Mouse (Mus musculus) midbrain, embryonic 11.5 days (tissue): ENCODE data around the gene Ralb. TPM values are rescaled to one million over a fixed set of nuclear protein-coding genes. Genes with fewer than 3 reads are reported as not detected.

ENCODE experiments used
- ATAC-seq: fragments of 200-750 bp; cut with Nextera tagmentation; 2 replicates; pipeline ENCODE4 v1.8.0; 2017; ENCODE audit warnings: moderate TSS enrichment, moderate library complexity; ENCODE audit not compliant: low FRiP score
- DNase-seq: peaks from one replicate; pipeline ENCODE4 v3.0.0; 2015; ENCODE audit warnings: low spot score; ENCODE audit errors: missing footprints
- H3K27ac ChIP-seq: fragments of 300-500 bp; sonication (generic); 2 replicates; pipeline ENCODE4 v1.5.1; 2014; ENCODE audit warnings: low read depth, low read length
- H3K27me3 ChIP-seq: fragments of 300-500 bp; sonication (generic); 2 replicates; pipeline ENCODE4 v1.6.1; 2014; ENCODE audit warnings: mild to moderate bottlenecking, low read length, moderate library complexity, mixed read lengths; ENCODE audit not compliant: control insufficient read depth, insufficient read depth
- H3K36me3 ChIP-seq: fragments of 300-500 bp; sonication (generic); 2 replicates; pipeline ENCODE4 v1.6.1; 2014; ENCODE audit warnings: mild to moderate bottlenecking, low read length, moderate library complexity, mixed read lengths; ENCODE audit not compliant: control insufficient read depth, insufficient read depth
- H3K4me1 ChIP-seq: fragments of 300-500 bp; sonication (generic); 2 replicates; pipeline ENCODE4 v1.6.1; 2014; ENCODE audit warnings: low read length; ENCODE audit not compliant: control insufficient read depth, insufficient read depth
- H3K4me2 ChIP-seq: fragments of 300-500 bp; sonication (generic); 2 replicates; pipeline ENCODE4 v1.6.1; 2014; ENCODE audit warnings: mild to moderate bottlenecking, moderate library complexity
- H3K4me3 ChIP-seq: fragments of 300-500 bp; sonication (generic); 2 replicates; pipeline ENCODE4 v1.5.1; 2014; ENCODE audit warnings: low read depth, low read length
- H3K9ac ChIP-seq: fragments of 300-500 bp; sonication (generic); 2 replicates; pipeline ENCODE4 v1.6.1; 2014; ENCODE audit warnings: low read length
- H3K9me3 ChIP-seq: fragments of 300-500 bp; sonication (generic); 2 replicates; pipeline ENCODE4 v1.6.1; 2016; ENCODE audit warnings: low read length; ENCODE audit not compliant: control insufficient read depth
- WGBS: fragments of 180-500 bp; shearing (Covaris S2); extraction: QIAGEN DNeasy Blood & Tissue Kit; methylation state at CpG from one replicate; pipeline ENCODE4 v1.1.7; 2014; 5-methylcytosine and 5-hydroxymethylcytosine counted together
- polyA plus RNA-seq: library from polyadenylated mRNA; unstranded; fragments of >200 nt; fragmentation: Nextera tagmentation; extraction: Ambion mirVana; gene quantifications from 2 replicates; pipeline ENCODE4 v1.2.1, GENCODE M21; 2014

The Ralb gene
- polyA plus RNA-seq, 1 experiment from 2014 or later: 73.7 TPM

GRCm38 (mm10) chr1:119530941-119531340 is 26.3 kb upstream of the Ralb start:
- Histone ChIP-seq H3K9ac (no peak overlapping the region), H3K4me1 (peaks cover 7% of the 10 kb centered on the region), H3K4me2 (no peak overlapping the region), H3K4me3 (no peak overlapping the region), H3K9me3 (peaks cover 5% of the 10 kb centered on the region; the same call in 1 of the 2 replicates), H3K27ac (no peak overlapping the region), H3K27me3 (no peaks in the 10 kb centered on the region), H3K36me3 (peaks cover 13% of the 10 kb centered on the region)
- ATAC-seq: no peak
- DNase-seq: no peak
- WGBS: 95% methylated on average over 13 of the region's 13 CpGs

- peak; percentile 99 for DNase-seq
- H3K9ac ChIP-seq: peak within 1 kb of the TSS; percentile 76
- peak; percentile 98 for ATAC-seq
- H3K4me2 ChIP-seq: peak within 1 kb of the TSS; percentile 80
- H3K9me3 ChIP-seq: peaks cover 5% of the 10 kb centered on the region; the same call in 1 of the 2 replicates
- peaks cover 13% of the 10 kb centered on the region; the same call in 1 of the 2 replicates for H3K36me3 ChIP-seq
- peaks cover 13% of the 10 kb centered on the region for H3K4me1 ChIP-seq
- no peak within 1 kb of the TSS; the same call in 1 of the 2 replicates for H3K27ac ChIP-seq
- WGBS: 2% methylated on average over 79 of the region's 82 CpGs
- H3K27me3 ChIP-seq: no peaks in the 10 kb centered on the region
- H3K4me3 ChIP-seq: peak within 1 kb of the TSS; percentile 61
Observed at GRCm38 (mm10) chr1:119525689-119526591, 21.3 kb upstream of the Ralb start, which contains the start of gene Tmem185b. TSS of gene Tmem185b (plus strand) at chr1:119526160.

GRCm38 (mm10) chr1:119525004-119525444 is 20.4 kb upstream of the Ralb start:
- H3K9ac ChIP-seq: peak overlapping the region; percentile 76; the same call in 1 of the 2 replicates
- no peak overlapping the region for H3K27ac ChIP-seq
- DNase-seq (peak; percentile 85), ATAC-seq (no peak)
- peaks cover 13% of the 10 kb centered on the region; the same call in 1 of the 2 replicates for H3K36me3 ChIP-seq
- peaks cover 5% of the 10 kb centered on the region; the same call in 1 of the 2 replicates for H3K9me3 ChIP-seq
- H3K4me3 ChIP-seq: peak overlapping the region; percentile 61
- WGBS: 34% methylated on average over 5 of the region's 5 CpGs
- H3K4me1 ChIP-seq: peaks cover 13% of the 10 kb centered on the region
- no peaks in the 10 kb centered on the region for H3K27me3 ChIP-seq
- peak overlapping the region; percentile 80 for H3K4me2 ChIP-seq

GRCm38 (mm10) chr1:119523826-119524225 is 19.2 kb upstream of the Ralb start:
- H3K9ac ChIP-seq: no peak overlapping the region
- DNase-seq: no peak
- H3K27ac ChIP-seq: no peak overlapping the region
- H3K9me3 ChIP-seq: peaks cover 5% of the 10 kb centered on the region; the same call in 1 of the 2 replicates
- no peak for ATAC-seq
- H3K27me3 ChIP-seq: no peaks in the 10 kb centered on the region
- H3K4me1 ChIP-seq: peaks cover 13% of the 10 kb centered on the region
- no peak overlapping the region for H3K4me2 ChIP-seq
- WGBS: 90% methylated on average over 7 of the region's 7 CpGs
- peaks cover 10% of the 10 kb centered on the region; the same call in 1 of the 2 replicates for H3K36me3 ChIP-seq
- no peak overlapping the region for H3K4me3 ChIP-seq

- H3K9ac ChIP-seq: no peak overlapping the region
- ATAC-seq: no peak
- H3K4me3 ChIP-seq: no peak overlapping the region
- no peak overlapping the region for H3K4me2 ChIP-seq
- 87% methylated on average over 7 of the region's 7 CpGs for WGBS
- peak; percentile 44 for DNase-seq
- H3K4me1 ChIP-seq: peaks cover 13% of the 10 kb centered on the region
- H3K27ac ChIP-seq: no peak overlapping the region
- peaks cover 8% of the 10 kb centered on the region; the same call in 1 of the 2 replicates for H3K36me3 ChIP-seq
- no peaks in the 10 kb centered on the region for H3K27me3 ChIP-seq
- H3K9me3 ChIP-seq: peaks cover 5% of the 10 kb centered on the region; the same call in 1 of the 2 replicates
Observed at GRCm38 (mm10) chr1:119523369-119523768, 18.8 kb upstream of the Ralb start.

- ATAC-seq (no peak), DNase-seq (peak; percentile 62)
- Histone ChIP-seq H3K9me3 (peaks cover 5% of the 10 kb centered on the region; the same call in 1 of the 2 replicates), H3K27ac (no peak overlapping the region), H3K4me1 (peaks cover 13% of the 10 kb centered on the region), H3K27me3 (no peaks in the 10 kb centered on the region), H3K4me2 (no peak overlapping the region), H3K9ac (no peak overlapping the region), H3K36me3 (peaks cover 6% of the 10 kb centered on the region; the same call in 1 of the 2 replicates), H3K4me3 (no peak overlapping the region)
- 78% methylated on average over 4 of the region's 4 CpGs for WGBS
Observed at GRCm38 (mm10) chr1:119522726-119523125, 18.1 kb upstream of the Ralb start.

GRCm38 (mm10) chr1:119521681-119522080 is 17.1 kb upstream of the Ralb start:
- no peak overlapping the region for H3K9ac ChIP-seq
- no peaks in the 10 kb centered on the region for H3K27me3 ChIP-seq
- H3K36me3 ChIP-seq: no peaks in the 10 kb centered on the region; the same call in 1 of the 2 replicates
- WGBS: 83% methylated on average over 7 of the region's 7 CpGs
- no peaks in the 10 kb centered on the region for H3K9me3 ChIP-seq
- H3K27ac ChIP-seq: no peak overlapping the region
- no peak for ATAC-seq
- peak; percentile 57 for DNase-seq
- H3K4me3 ChIP-seq: no peak overlapping the region
- peaks cover 11% of the 10 kb centered on the region for H3K4me1 ChIP-seq
- H3K4me2 ChIP-seq: no peak overlapping the region

DNA sequence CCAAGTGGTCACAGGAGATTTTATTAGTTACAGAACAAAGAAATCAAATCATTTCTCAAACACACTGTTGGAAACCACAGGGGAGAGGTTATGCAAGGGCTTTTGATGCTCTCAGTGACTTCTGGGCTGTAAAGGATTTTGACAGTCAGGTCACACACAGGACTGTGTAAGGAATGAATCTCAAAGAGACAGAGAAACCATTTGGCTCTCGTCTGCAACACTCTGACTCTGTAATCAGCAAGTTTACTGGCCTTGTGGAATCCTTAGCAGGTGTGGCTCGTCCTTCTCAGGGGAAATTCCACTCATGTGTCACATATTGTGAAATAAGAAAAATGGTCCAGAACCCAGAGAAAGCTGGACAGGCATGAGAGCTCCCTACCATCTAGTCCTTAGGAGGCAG is 16.4 kb upstream of the Ralb start:
- no peak for ATAC-seq
- DNase-seq: peak; percentile 76
- peaks cover 6% of the 10 kb centered on the region for H3K4me1 ChIP-seq
- no peak overlapping the region for H3K4me2 ChIP-seq
- no peak overlapping the region for H3K4me3 ChIP-seq
- H3K9ac ChIP-seq: no peak overlapping the region
- no peaks in the 10 kb centered on the region for H3K9me3 ChIP-seq
- WGBS: 74% methylated on average over 2 of the region's 2 CpGs
- no peak overlapping the region for H3K27ac ChIP-seq
- H3K27me3 ChIP-seq: no peaks in the 10 kb centered on the region
- H3K36me3 ChIP-seq: no peaks in the 10 kb centered on the region

GRCm38 (mm10) chr1:119519286-119519685 is 14.7 kb upstream of the Ralb start:
- WGBS: 74% methylated on average over 6 of the region's 6 CpGs
- H3K9me3 ChIP-seq: no peaks in the 10 kb centered on the region
- ATAC-seq (no peak), DNase-seq (peak; percentile 26)
- no peak overlapping the region for H3K27ac ChIP-seq
- H3K4me2 ChIP-seq: no peak overlapping the region
- H3K27me3 ChIP-seq: no peaks in the 10 kb centered on the region
- H3K4me3 ChIP-seq: no peak overlapping the region
- no peaks in the 10 kb centered on the region for H3K36me3 ChIP-seq
- H3K4me1 ChIP-seq: no peaks in the 10 kb centered on the region
- no peak overlapping the region for H3K9ac ChIP-seq
